Mouse (Mus musculus) heart, adult 2 months (tissue): Measurements from ENCODE around the gene Acaca. TPM values are rescaled to one million over a fixed set of nuclear protein-coding genes. Genes with fewer than 3 reads are reported as not detected.

Experiments
- DNase-seq, 2 experiments: peaks; one replicate each; pipeline ENCODE4 v3.0.0; 2021
- H3K27ac ChIP-seq: fragments of 200-600 bp; 2 replicates; pipeline ENCODE4 v1.8.1; 2022
- H3K27me3 ChIP-seq: fragments of 200-500 bp; 2 replicates; pipeline ENCODE4 v1.6.1; 2012; ENCODE audit warnings: mild to moderate bottlenecking, low read length, inconsistent platforms, mixed read lengths; ENCODE audit not compliant: control insufficient read depth, insufficient read depth
- H3K36me3 ChIP-seq: fragments of 200-500 bp; 2 replicates; pipeline ENCODE4 v1.6.1; 2012; ENCODE audit warnings: low read length, inconsistent platforms; ENCODE audit not compliant: control insufficient read depth, insufficient read depth
- H3K4me1 ChIP-seq: fragments of 200-500 bp; 2 replicates; pipeline ENCODE4 v1.6.1; 2011; ENCODE audit warnings: low read length; ENCODE audit not compliant: control insufficient read depth, insufficient read depth
- H3K4me3 ChIP-seq: fragments of 200-600 bp; 2 replicates; pipeline ENCODE4 v1.8.1; 2022
- H3K79me2 ChIP-seq: fragments of 200-500 bp; replicated peaks from 2 replicates; pipeline ENCODE4 v1.6.1; 2012; ENCODE audit warnings: mild to moderate bottlenecking, inconsistent platforms, low read length, moderate library complexity, mixed read lengths; ENCODE audit not compliant: control insufficient read depth, insufficient read depth
- H3K9ac ChIP-seq: fragments of 200-500 bp; 2 replicates; pipeline ENCODE4 v1.6.1; 2012; ENCODE audit warnings: low read depth, mild to moderate bottlenecking, control low read depth, inconsistent platforms, low read length, mixed read lengths
- CTCF ChIP-seq: fragments of 200-600 bp; IDR thresholded peaks from 2 replicates; pipeline ENCODE4 v1.8.1; 2022; ENCODE audit warnings: antibody characterized with exemption, mild to moderate bottlenecking, moderate library complexity
- EP300 ChIP-seq: fragments of 200-500 bp; IDR thresholded peaks from 2 replicates; pipeline ENCODE4 v1.6.1; 2011; ENCODE audit warnings: low read depth, low read length, control low read depth; ENCODE audit not compliant: insufficient read depth
- POLR2A ChIP-seq: fragments of 200-500 bp; IDR thresholded peaks from 2 replicates; pipeline ENCODE4 v1.6.1; 2011; ENCODE audit warnings: mild to moderate bottlenecking, low read depth, low read length, control low read depth; ENCODE audit not compliant: insufficient read depth
- WGBS: fragments of 180-500 bp; shearing (Covaris S2); methylation state at CpG from one replicate; pipeline ENCODE4 v1.1.7; 2018; 5-methylcytosine and 5-hydroxymethylcytosine counted together
- intact Hi-C: fragments of 180-260 bp; cut with DNase I; formaldehyde crosslinking; loops from one replicate; pipeline ENCODE4 v1.15.1; 2025
- polyA plus RNA-seq: library from polyadenylated mRNA; depleted of rRNA; stranded (reverse); fragments of >200 nt; gene quantifications from 2 replicates; pipeline ENCODE4 v1.2.3, GENCODE M21; 2012
- total RNA-seq, 2 experiments: library from RNA; stranded (reverse); gene quantifications; 2 replicates each; pipeline ENCODE4 v1.2.3; 2021

The Acaca gene
- total and polyA plus RNA-seq, 3 experiments = 19.4 to 25.9 (median 20.0) TPM

DNA sequence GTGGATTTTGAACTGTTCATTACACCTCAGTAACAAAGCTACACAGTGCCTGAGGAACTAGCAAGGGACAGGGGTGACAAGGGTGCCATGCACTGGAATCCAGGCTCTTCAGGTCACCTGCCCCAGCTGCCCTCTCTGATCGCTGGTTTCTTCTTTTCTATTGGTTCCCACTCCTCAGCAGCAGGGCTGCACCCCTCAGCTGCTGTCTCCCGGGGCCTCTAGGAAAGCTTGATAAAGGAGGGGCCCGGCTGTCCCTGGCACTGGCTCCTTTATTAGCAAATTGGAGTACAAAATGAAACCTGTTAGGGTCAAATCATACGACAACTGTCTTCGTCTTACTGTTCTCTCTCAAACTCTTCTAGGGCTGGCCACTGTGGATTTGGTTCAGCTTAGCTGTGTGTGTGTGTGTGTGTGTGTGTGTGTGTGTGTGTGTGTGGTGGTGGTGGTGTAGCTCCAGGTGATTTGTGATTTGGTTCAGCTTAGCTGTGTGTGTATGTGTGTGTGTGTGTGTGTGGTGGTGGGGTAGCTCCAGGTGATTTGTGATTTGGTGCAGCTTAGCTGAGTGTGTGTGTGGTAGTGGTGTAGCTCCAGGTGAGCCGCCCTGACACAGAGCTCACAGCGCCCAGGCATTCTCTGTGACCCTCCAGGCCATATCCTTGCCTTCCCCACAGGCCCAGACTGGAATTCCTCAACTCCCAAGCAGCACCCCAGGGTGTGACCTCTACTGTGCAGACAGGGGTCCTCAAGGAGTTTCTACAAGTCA, 281.6 kb downstream of the Acaca start:
- WGBS = 69% methylated on average over 7 of the region's 7 CpGs
- Histone ChIP-seq H3K27ac (no peak overlapping the region), H3K36me3 (no peaks in the 10 kb centered on the region), H3K4me3 (no peak overlapping the region), H3K9ac (no peak overlapping the region), H3K27me3 (no peaks in the 10 kb centered on the region), H3K79me2 (no peaks in the 10 kb centered on the region), H3K4me1 (no peaks in the 10 kb centered on the region)
- TF ChIP-seq POLR2A = no peak
- no peak for TF ChIP-seq EP300
- TF ChIP-seq CTCF = no peak
- no peak for DNase-seq
- intact Hi-C loops = no loop called here

DNA sequence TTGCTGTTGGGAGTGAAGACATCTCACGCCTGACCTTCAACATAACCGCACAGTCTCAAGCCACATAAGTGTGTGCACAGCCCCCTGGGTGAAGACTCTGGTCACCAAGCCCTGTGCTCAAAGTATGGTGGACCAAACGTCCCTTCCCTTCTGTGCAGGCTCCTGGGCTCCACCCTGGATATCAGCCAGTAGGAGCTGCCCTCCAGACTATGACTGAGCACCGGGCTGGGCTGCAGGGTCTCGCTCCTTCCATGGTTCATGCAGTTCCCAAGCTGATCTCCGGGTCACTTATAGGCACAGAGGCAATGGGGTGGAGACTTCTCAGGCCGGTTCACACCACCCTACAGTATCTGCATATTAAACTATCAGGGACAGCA, 282.2 kb downstream of the Acaca start:
- 67% methylated on average over 7 of the region's 7 CpGs for WGBS
- Histone ChIP-seq H3K79me2 (no peaks in the 10 kb centered on the region), H3K4me3 (no peak overlapping the region), H3K9ac (no peak overlapping the region), H3K27me3 (no peaks in the 10 kb centered on the region), H3K4me1 (no peaks in the 10 kb centered on the region), H3K36me3 (no peaks in the 10 kb centered on the region), H3K27ac (no peak overlapping the region)
- no peak for TF ChIP-seq EP300
- TF ChIP-seq POLR2A = no peak
- TF ChIP-seq CTCF = no peak
- intact Hi-C loops = no loop called here
- DNase-seq = no peak

DNA sequence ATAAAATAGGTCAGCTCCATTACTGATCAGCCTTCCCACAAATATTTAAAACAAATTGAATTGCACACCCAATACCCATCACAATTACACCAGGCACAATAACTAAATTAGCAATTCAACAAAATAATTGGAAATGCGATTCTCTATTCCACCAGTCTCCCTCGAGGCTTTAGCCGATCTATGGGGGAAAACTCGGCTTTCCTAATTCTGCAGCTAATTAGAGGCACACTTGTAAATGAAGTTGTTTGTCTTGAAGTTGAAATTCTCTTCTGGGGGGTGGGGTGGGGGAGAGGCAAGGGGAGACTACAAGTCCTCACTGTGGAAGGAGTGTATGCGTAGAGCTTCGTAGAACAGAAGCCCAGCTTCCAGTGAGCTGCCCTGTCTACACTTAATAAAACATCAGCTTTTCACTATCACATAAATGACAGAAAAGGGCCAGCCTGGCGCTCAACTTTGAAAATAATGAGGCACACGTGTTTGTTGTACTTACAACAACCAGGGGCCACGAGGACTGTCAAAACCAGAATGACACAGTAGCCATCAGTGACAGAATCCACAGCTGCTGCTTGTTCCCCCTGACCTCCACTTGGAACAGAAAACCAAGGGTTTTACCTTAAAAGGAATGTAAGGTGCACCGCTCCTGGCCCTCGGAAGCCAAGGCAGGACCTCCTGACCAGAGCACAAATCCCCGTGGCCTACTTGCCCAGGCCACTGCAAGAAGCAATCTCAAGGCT, 282.9 kb downstream of the Acaca start:
- Histone ChIP-seq H3K9ac (no peak overlapping the region), H3K4me3 (no peak overlapping the region), H3K4me1 (no peaks in the 10 kb centered on the region), H3K27me3 (no peaks in the 10 kb centered on the region), H3K27ac (no peak overlapping the region), H3K79me2 (no peaks in the 10 kb centered on the region), H3K36me3 (no peaks in the 10 kb centered on the region)
- no peak for DNase-seq
- TF ChIP-seq CTCF (no peak), POLR2A (no peak)
- WGBS = 82% methylated on average over 12 of the region's 12 CpGs
- intact Hi-C loops = no loop called here

DNA sequence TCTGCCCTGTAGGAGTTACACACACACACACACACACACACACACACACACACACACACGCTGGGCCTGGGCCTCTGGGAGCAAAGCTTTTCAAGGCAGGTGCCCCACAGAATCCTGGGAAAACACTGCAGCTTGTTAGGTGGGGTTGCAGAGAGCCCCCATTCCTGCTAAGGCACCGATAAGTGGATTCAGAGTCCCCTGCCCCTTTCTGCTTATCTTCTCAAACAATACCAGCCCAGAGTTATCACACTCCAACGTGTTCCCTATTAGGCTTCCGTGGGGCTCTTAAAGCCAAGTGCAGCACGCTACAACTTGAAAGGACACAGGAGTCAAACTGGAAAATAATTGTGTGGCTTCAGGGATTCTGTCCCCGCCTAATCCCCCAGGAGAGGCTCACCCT, 283.6 kb downstream of the Acaca start:
- H3K36me3 ChIP-seq = no peaks in the 10 kb centered on the region
- H3K4me3 ChIP-seq = no peak overlapping the region
- TF ChIP-seq EP300 (no peak), POLR2A (no peak), CTCF (no peak)
- H3K27ac ChIP-seq = no peak overlapping the region
- H3K4me1 ChIP-seq = no peaks in the 10 kb centered on the region
- no peaks in the 10 kb centered on the region for H3K79me2 ChIP-seq
- WGBS = 40% methylated on average over 6 of the region's 6 CpGs
- no peak overlapping the region for H3K9ac ChIP-seq
- no peaks in the 10 kb centered on the region for H3K27me3 ChIP-seq
- DNase-seq = no peak
- intact Hi-C loops = no loop called here

DNA sequence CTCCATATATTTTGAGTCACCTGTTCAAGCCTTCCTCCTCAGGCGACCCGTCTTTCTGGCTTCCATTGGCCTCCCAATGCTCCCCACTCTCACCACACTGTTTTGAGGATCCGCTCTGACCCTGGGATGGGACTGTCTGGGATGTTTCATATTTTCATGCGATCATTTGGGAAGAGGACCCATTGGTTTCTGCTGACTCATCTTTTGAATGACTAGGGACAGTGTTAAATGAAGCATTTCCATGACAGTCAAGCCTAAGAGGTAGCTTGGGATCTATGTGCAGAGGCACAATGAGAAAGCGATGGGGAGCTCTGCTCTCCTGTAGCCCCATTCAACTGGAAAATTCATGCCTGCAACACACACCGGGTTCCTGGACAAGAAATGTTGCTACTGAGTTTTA, 291.3 kb downstream of the Acaca start:
- intact Hi-C loops = no loop called here
- TF ChIP-seq CTCF (no peak), POLR2A (no peak), EP300 (no peak)
- 94% methylated on average over 6 of the region's 6 CpGs for WGBS

DNA sequence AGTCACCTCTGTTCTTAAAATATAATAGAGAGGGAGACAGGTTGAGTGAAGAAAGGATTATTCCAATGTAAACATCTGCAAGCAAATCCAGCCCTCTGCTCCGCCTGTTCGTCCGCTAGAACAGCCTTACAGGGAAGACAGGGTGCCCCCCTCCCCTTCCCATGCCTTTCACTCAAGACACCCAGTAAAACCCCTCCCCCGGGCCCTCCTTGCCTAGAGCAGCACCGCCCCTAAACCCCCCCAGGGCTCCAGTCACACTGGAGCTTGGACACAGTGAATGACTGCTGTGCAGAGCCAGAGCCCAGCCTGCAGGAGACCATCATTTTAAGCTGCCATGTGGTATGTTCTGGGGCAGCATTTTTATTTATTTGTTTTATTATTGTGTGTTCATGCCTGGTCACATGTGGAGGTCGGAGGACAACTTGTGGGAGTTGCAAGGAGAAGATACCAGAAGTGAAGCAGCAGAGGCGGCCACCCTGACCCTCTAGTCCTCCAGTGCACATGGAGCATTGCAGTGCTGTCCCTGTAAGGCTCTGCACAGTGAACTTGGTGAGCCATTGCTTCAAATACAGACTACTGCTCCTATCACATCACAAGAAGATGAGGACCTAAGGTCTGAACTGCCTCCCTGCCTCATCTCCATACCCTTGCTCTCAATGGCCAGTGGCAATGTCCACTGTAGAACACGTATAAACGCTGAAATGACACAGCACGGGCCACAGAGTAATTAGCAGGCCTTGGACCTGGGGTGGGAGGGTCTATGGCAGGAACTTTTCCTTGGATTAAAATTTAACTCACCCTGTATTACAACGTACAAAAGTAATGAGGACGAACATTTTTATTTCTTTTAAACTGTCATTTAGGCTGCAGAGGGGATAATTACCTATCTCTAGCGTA, 296.5 kb downstream of the Acaca start:
- intact Hi-C loops = no loop called here
- Histone ChIP-seq H3K27ac (no peak overlapping the region), H3K79me2 (no peaks in the 10 kb centered on the region), H3K9ac (no peak overlapping the region), H3K4me3 (no peak overlapping the region), H3K4me1 (no peaks in the 10 kb centered on the region), H3K27me3 (no peaks in the 10 kb centered on the region), H3K36me3 (no peaks in the 10 kb centered on the region)
- 86% methylated on average over 13 of the region's 13 CpGs for WGBS
- TF ChIP-seq CTCF = no peak
- no peak for TF ChIP-seq POLR2A
- no peak for TF ChIP-seq EP300
- no peak for DNase-seq

More for the DNA sequence above, 291.3 kb downstream of the Acaca start:
- no peaks in the 10 kb centered on the region for H3K4me1 ChIP-seq
- H3K36me3 ChIP-seq = no peaks in the 10 kb centered on the region
- H3K9ac ChIP-seq = no peak overlapping the region
- no peak overlapping the region for H3K27ac ChIP-seq
- DNase-seq = no peak
- no peak overlapping the region for H3K4me3 ChIP-seq
- no peaks in the 10 kb centered on the region for H3K79me2 ChIP-seq
- H3K27me3 ChIP-seq = no peaks in the 10 kb centered on the region
